Mouse (Mus musculus) hindbrain, embryonic 14.5 days (tissue): ENCODE measurements at regions not wholly inside any gene's neighbourhood (a gene's known extent, or its start where the extent isn't known, plus 50 kb on each side); places are given as distances from the start of the nearest gene placed in this dataset.

Experiments used
- ATAC-seq: fragments of 200-750 bp; cut with Nextera tagmentation; 2 replicates; pipeline ENCODE4 v1.8.0; 2017; ENCODE audit warnings: moderate number of reproducible peaks, mild to moderate bottlenecking, moderate TSS enrichment, moderate library complexity; ENCODE audit not compliant: low FRiP score
- DNase-seq: peaks from one replicate; pipeline ENCODE4 v3.0.0-alpha.2; 2015; ENCODE audit warnings: low spot score
- H3K27ac ChIP-seq: fragments of 300-500 bp; sonication (generic); 2 replicates; pipeline ENCODE4 v1.5.1; 2014; ENCODE audit warnings: mild to moderate bottlenecking, moderate library complexity
- H3K27me3 ChIP-seq: fragments of 300-500 bp; sonication (generic); 2 replicates; pipeline ENCODE4 v1.6.1; 2014; ENCODE audit warnings: mild to moderate bottlenecking, low read length, mixed read lengths; ENCODE audit not compliant: control insufficient read depth, insufficient read depth
- H3K36me3 ChIP-seq: fragments of 300-500 bp; sonication (generic); replicated peaks from 2 replicates; pipeline ENCODE4 v1.6.1; 2014; ENCODE audit not compliant: control insufficient read depth, insufficient read depth
- H3K4me1 ChIP-seq: fragments of 300-500 bp; sonication (generic); replicated peaks from 2 replicates; pipeline ENCODE4 v1.6.1; 2014; ENCODE audit warnings: antibody characterized with exemption, low read length, mixed read lengths; ENCODE audit not compliant: control insufficient read depth, insufficient read depth
- H3K4me2 ChIP-seq: fragments of 300-500 bp; sonication (generic); replicated peaks from 2 replicates; pipeline ENCODE4 v1.6.1; 2014; ENCODE audit warnings: mild to moderate bottlenecking, moderate library complexity
- H3K4me3 ChIP-seq: fragments of 300-500 bp; sonication (generic); replicated peaks from 2 replicates; pipeline ENCODE4 v1.5.1; 2014; ENCODE audit warnings: mild to moderate bottlenecking, low read length
- H3K9ac ChIP-seq: fragments of 300-500 bp; sonication (generic); 2 replicates; pipeline ENCODE4 v1.6.1; 2014
- H3K9me3 ChIP-seq: fragments of 300-500 bp; sonication (generic); 2 replicates; pipeline ENCODE4 v1.6.1; 2016; ENCODE audit warnings: low read length; ENCODE audit not compliant: control insufficient read depth
- WGBS: fragments of 180-500 bp; shearing (Covaris S2); extraction: QIAGEN DNeasy Blood & Tissue Kit; methylation state at CpG from one replicate; pipeline ENCODE4 v1.1.7; 2014; 5-methylcytosine and 5-hydroxymethylcytosine counted together

GRCm38 (mm10) chr1:176354898-176355297, 79.8 kb upstream of the Pld5 start:
- Histone ChIP-seq H3K36me3 (no peaks in the 10 kb centered on the region), H3K4me3 (no peak overlapping the region), H3K4me1 (peaks cover 19% of the 10 kb centered on the region), H3K9me3 (no peaks in the 10 kb centered on the region), H3K9ac (0 out of 2 replicates have a peak overlapping the region, but pooled peaks have one; percentile 44), H3K27ac (peak overlapping the region; percentile 85), H3K4me2 (peak overlapping the region; percentile 45), H3K27me3 (no peaks in the 10 kb centered on the region)
- WGBS: 19% methylated on average over 1 of the region's 1 CpGs
- DNase-seq: peak; percentile 44
- no peak for ATAC-seq

GRCm38 (mm10) chr1:176352706-176353105, 77.6 kb upstream of the Pld5 start:
- Histone ChIP-seq H3K9ac (no peak overlapping the region), H3K4me1 (peaks cover 19% of the 10 kb centered on the region), H3K27ac (no peak overlapping the region), H3K4me3 (no peak overlapping the region), H3K9me3 (no peaks in the 10 kb centered on the region), H3K36me3 (no peaks in the 10 kb centered on the region), H3K27me3 (no peaks in the 10 kb centered on the region), H3K4me2 (no peak overlapping the region)
- WGBS: 65% methylated on average over 3 of the region's 3 CpGs
- ATAC-seq (no peak), DNase-seq (no peak)

DNA sequence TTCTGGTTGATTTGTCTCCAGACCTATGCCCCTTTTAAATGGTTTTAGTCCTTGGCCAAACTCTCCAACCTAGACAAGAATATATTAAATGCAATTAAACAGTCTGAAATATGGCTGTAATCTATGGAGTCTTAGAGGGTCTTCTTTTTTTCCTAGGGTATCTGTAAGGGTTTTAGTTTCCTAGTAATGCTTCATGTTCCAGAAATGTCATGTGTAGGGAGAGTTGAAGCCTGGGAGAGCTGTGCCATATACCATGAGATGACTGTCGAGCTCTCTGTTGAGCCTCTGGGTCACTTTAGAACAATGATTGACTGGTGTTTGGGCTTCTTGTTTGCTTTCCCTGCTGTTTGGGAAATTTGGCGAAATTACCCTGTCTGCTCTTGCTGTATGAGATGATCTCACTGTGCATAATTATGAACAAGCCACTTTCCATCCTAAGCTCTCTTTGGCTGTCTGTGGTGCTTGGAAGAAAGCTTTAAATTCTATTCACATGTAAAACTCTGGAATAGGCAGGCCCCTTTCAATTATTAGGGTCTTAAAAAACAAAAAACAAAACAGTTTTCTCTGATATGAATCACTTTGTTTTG, 74.9 kb upstream of the Pld5 start:
- H3K4me1 ChIP-seq: 0 out of 2 replicates have a peak, but pooled peaks cover 8% of the 10 kb centered on the region
- no peaks in the 10 kb centered on the region for H3K27me3 ChIP-seq
- no peak overlapping the region; the same call in 1 of the 2 replicates for H3K27ac ChIP-seq
- WGBS: 40% methylated on average over 2 of the region's 2 CpGs
- DNase-seq (no peak), ATAC-seq (peak; percentile 31; the same call in 1 of the 2 replicates)
- H3K9ac ChIP-seq: no peak overlapping the region
- no peak overlapping the region for H3K4me2 ChIP-seq
- H3K36me3 ChIP-seq: no peaks in the 10 kb centered on the region
- no peak overlapping the region for H3K4me3 ChIP-seq
- H3K9me3 ChIP-seq: no peaks in the 10 kb centered on the region

DNA sequence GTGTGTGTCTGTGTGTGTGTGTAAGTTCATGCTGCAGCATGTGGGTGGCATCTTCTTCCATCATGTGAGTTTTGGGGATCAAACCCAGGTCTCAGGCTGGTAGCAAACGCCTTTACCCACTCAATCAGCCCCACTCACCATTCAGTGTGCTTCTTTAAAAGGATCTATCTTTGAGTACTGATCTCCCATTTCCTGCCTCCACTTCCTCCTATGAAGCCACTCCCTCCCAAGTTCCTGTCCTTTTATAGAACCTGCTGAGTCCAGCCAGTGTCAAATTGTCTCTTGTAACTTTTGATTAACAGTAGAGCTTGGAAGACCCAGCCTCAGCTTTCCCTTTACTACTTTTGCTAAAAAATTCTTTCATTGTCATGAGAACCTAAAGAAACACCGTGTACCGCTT, 73.0 kb upstream of the Pld5 start:
- DNase-seq: no peak
- Histone ChIP-seq H3K27me3 (no peaks in the 10 kb centered on the region), H3K4me3 (no peak overlapping the region), H3K9me3 (no peaks in the 10 kb centered on the region), H3K4me1 (0 out of 2 replicates have a peak, but pooled peaks cover 4% of the 10 kb centered on the region), H3K9ac (no peak overlapping the region), H3K4me2 (no peak overlapping the region), H3K27ac (no peak overlapping the region), H3K36me3 (no peaks in the 10 kb centered on the region)
- 83% methylated on average over 3 of the region's 3 CpGs for WGBS
- no peak for ATAC-seq

GRCm38 (mm10) chr1:176331344-176331743, 56.2 kb upstream of the Pld5 start:
- ATAC-seq: no peak
- Histone ChIP-seq H3K27ac (no peak overlapping the region), H3K4me3 (no peak overlapping the region), H3K9me3 (no peaks in the 10 kb centered on the region), H3K27me3 (no peaks in the 10 kb centered on the region), H3K4me2 (no peak overlapping the region), H3K9ac (no peak overlapping the region), H3K36me3 (no peaks in the 10 kb centered on the region), H3K4me1 (no peaks in the 10 kb centered on the region)
- no peak for DNase-seq
- WGBS: 68% methylated on average over 3 of the region's 3 CpGs
